ENCODE assay signal across 24 mouse cellular contexts in the genomic region with DNA sequence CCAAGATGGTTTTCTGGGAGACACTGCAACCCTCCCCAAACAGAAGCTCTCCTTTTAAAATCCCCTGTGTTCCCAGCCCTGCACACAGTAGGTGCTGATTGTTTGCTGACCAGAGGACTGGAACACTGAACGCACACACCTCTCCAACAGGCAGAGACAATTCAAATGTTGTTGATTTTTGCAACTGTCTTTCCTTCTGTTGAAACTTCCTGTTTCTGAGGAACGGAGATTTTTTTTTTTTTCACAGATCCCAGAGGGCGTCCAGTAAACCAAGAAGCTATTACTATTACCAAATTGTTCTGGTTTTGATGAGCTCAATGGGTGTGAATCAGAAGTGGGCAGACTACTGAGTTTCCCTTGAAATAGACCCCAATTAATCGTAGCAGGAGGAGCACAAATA. TPM values are rescaled to one million over a fixed set of nuclear protein-coding genes. Genes with fewer than 3 reads are reported as not detected.
"Had no signal": no experiment of that assay in that cellular context is flagged by ENCODE, and none has a peak within 500 bp of the region (broad histone marks: within the 10 kb centered on the region; RNA-seq: fewer than 3 reads in every experiment).

No protein-coding gene starts in this region.

- H3K27ac ChIP-seq: kidney, postnatal 0 days; left cerebral cortex, adult 2 months; limb, embryonic 12.5 days; limb, embryonic 15.5 days; liver, embryonic 14.5 days; lung, embryonic 15.5 days; midbrain, embryonic 12.5 days; midbrain, embryonic 15.5 days; neural tube, embryonic 12.5 days; neural tube, embryonic 15.5 days; stomach, postnatal 0 days had no signal

- H3K4me2 ChIP-seq: limb, embryonic 12.5 days; limb, embryonic 15.5 days; liver, embryonic 11.5 days; lung, embryonic 15.5 days; midbrain, embryonic 12.5 days; midbrain, embryonic 15.5 days; neural tube, embryonic 12.5 days; neural tube, embryonic 15.5 days had no signal

- H3K4me1 ChIP-seq: limb, embryonic 12.5 days; midbrain, embryonic 12.5 days; midbrain, embryonic 15.5 days; neural tube, embryonic 12.5 days; neural tube, embryonic 15.5 days had no signal

- H3K9ac ChIP-seq: limb, embryonic 12.5 days; limb, embryonic 15.5 days; liver, embryonic 14.5 days; liver, postnatal 0 days; lung, embryonic 15.5 days; midbrain, embryonic 12.5 days; midbrain, embryonic 15.5 days; neural tube, embryonic 12.5 days; neural tube, embryonic 15.5 days had no signal

- H3K36me3 ChIP-seq: limb, embryonic 12.5 days; limb, embryonic 15.5 days; lung, embryonic 15.5 days; midbrain, embryonic 12.5 days; midbrain, embryonic 15.5 days; neural tube, embryonic 12.5 days; neural tube, embryonic 15.5 days had no signal

- ATAC-seq: liver, postnatal 0 days; midbrain, embryonic 15.5 days had no signal

- DNase-seq: kidney, adult 2 months; kidney, postnatal 36 days; layer of hippocampus, postnatal 36 days; liver, postnatal 0 days; lung, postnatal 14 days; lung, postnatal 4 days; right cerebral cortex, adult 18-20 months; right cerebral cortex, postnatal 14 days; right cerebral cortex, postnatal 4 days; thymus, postnatal 25 days had no signal

- H3K9me3 ChIP-seq: limb, embryonic 12.5 days; limb, embryonic 15.5 days; lung, embryonic 15.5 days; megakaryocyte, embryonic 14.5 days; midbrain, embryonic 12.5 days; midbrain, embryonic 15.5 days; neural tube, embryonic 12.5 days; neural tube, embryonic 15.5 days had no signal

- H3K27me3 ChIP-seq: limb, embryonic 12.5 days; limb, embryonic 15.5 days; lung, embryonic 15.5 days; megakaryocyte, embryonic 14.5 days; midbrain, embryonic 12.5 days; midbrain, embryonic 15.5 days; neural tube, embryonic 12.5 days; neural tube, embryonic 15.5 days had no signal

- H3K4me3 ChIP-seq: left cerebral cortex, adult 2 months; limb, embryonic 12.5 days; limb, embryonic 15.5 days; lung, embryonic 15.5 days; megakaryocyte, embryonic 14.5 days; midbrain, embryonic 12.5 days; midbrain, embryonic 15.5 days; neural tube, embryonic 12.5 days; neural tube, embryonic 15.5 days had no signal

RNA-seq across cellular contexts. Expression of a gene that starts 38.3 kb away (rescaled TPM):
- polyA plus RNA-seq: kidney, embryonic 14.5 days; liver, embryonic 11.5 days; neural tube, embryonic 12.5 days; neural tube, embryonic 15.5 days had no signal
